Comparison of ENCODE assay signal across 8 mouse cellular contexts in genomic region chr13:22036149-22036956, GRCm38 (mm10). TPM values are rescaled to one million over a fixed set of nuclear protein-coding genes. Genes with fewer than 3 reads are reported as not detected.
DNase-seq lines count a peak whose midpoint lies in the region; ATAC-seq and TF ChIP-seq lines count a peak whose summit lies in the region.

No protein-coding gene starts in this region.

- peaks cover 19% of the 10 kb centered on the region; the same call in 1 of the 2 replicates for H3K4me1 ChIP-seq in heart, postnatal 0 days (ENCODE audit: control insufficient read depth, insufficient read depth)
- H3K4me1 ChIP-seq in G1E (ENCODE audit: insufficient read depth, low read depth, low read length) = peaks cover 36% of the 10 kb centered on the region
- H3K4me1 ChIP-seq in forebrain, embryonic 11.5 days (replicated peaks; ENCODE audit: control insufficient read depth, insufficient read depth, low read length) = peaks cover 2% of the 10 kb centered on the region; the same call in 1 of the 2 replicates
- peaks cover 62% of the 10 kb centered on the region for H3K4me1 ChIP-seq in liver, embryonic 13.5 days (replicated peaks)
- peaks cover 23% of the 10 kb centered on the region for H3K4me1 ChIP-seq in stomach, embryonic 16.5 days (ENCODE audit: control insufficient read depth, insufficient read depth, low read length)

- H3K9ac ChIP-seq in heart, postnatal 0 days (replicated peaks; ENCODE audit: low read depth, low read length) = no peak overlapping the region
- peak overlapping the region; percentile 74 for H3K9ac ChIP-seq in forebrain, embryonic 11.5 days (ENCODE audit: low read length)
- peak overlapping the region; percentile 80 for H3K9ac ChIP-seq in liver, embryonic 13.5 days
- peak overlapping the region; percentile 55 for H3K9ac ChIP-seq in stomach, embryonic 16.5 days (ENCODE audit: low read length)

- H3K9me3 ChIP-seq in heart, postnatal 0 days (replicated peaks; ENCODE audit: control insufficient read depth, low read length) = no peaks in the 10 kb centered on the region
- no peaks in the 10 kb centered on the region for H3K9me3 ChIP-seq in G1E (replicated peaks)
- no peaks in the 10 kb centered on the region for H3K9me3 ChIP-seq in forebrain, embryonic 11.5 days (ENCODE audit: control insufficient read depth, low read length)
- H3K9me3 ChIP-seq in liver, embryonic 13.5 days (replicated peaks) = no peaks in the 10 kb centered on the region
- no peaks in the 10 kb centered on the region for H3K9me3 ChIP-seq in stomach, embryonic 16.5 days (replicated peaks; ENCODE audit: control insufficient read depth, low read length)

- peak overlapping the region; percentile 55 for H3K27ac ChIP-seq in heart, postnatal 0 days (ENCODE audit: low read depth)
- peak overlapping the region; percentile 96 for H3K27ac ChIP-seq in forebrain, embryonic 11.5 days (ENCODE audit: low read depth, low read length)
- H3K27ac ChIP-seq in liver, embryonic 13.5 days = peak overlapping the region; percentile 100
- H3K27ac ChIP-seq in stomach, embryonic 16.5 days (ENCODE audit: low read length) = peak overlapping the region; percentile 74

- WGBS in heart, postnatal 0 days = 6% methylated on average over 20 of the region's 23 CpGs
- WGBS in forebrain, embryonic 11.5 days = 2% methylated on average over 17 of the region's 23 CpGs
- WGBS in liver, embryonic 13.5 days (ENCODE audit: insufficient replicate concordance) = 2% methylated on average over 16 of the region's 23 CpGs
- 3% methylated on average over 17 of the region's 23 CpGs for WGBS in stomach, embryonic 16.5 days

- H3K4me3 ChIP-seq in heart, postnatal 0 days (ENCODE audit: low read depth, low read length) = peak overlapping the region; percentile 47
- H3K4me3 ChIP-seq in G1E (ENCODE audit: low read depth, low read length) = peak overlapping the region; percentile 55; the same call in 1 of the 2 replicates
- H3K4me3 ChIP-seq in forebrain, embryonic 11.5 days (ENCODE audit: low read depth, low read length) = peak overlapping the region; percentile 37
- peak overlapping the region; percentile 55 for H3K4me3 ChIP-seq in liver, embryonic 13.5 days (replicated peaks)
- H3K4me3 ChIP-seq in stomach, embryonic 16.5 days (replicated peaks; ENCODE audit: low read length) = peak overlapping the region; percentile 38

- DNase-seq in heart, postnatal 0 days (ENCODE audit: low spot score) = no peak
- no peak for DNase-seq in heart, adult 9 months (ENCODE audit: low spot score in 2 of 2)
- DNase-seq in G1E (ENCODE audit: low spot score) = no peak
- DNase-seq in forebrain, embryonic 11.5 days (ENCODE audit: low spot score) = peak; percentile 72
- DNase-seq in liver, embryonic 13.5 days = peak; percentile 63
- no peak for DNase-seq in gastrocnemius, postnatal 14 days
- no peak for DNase-seq in cerebellum, adult 11 months

- H3K4me2 ChIP-seq in heart, postnatal 0 days (ENCODE audit: low read depth, low read length) = peak overlapping the region; percentile 54
- H3K4me2 ChIP-seq in forebrain, embryonic 11.5 days (ENCODE audit: low read depth, low read length, severe bottlenecking) = peak overlapping the region; percentile 83
- peak overlapping the region; percentile 72 for H3K4me2 ChIP-seq in liver, embryonic 13.5 days
- H3K4me2 ChIP-seq in stomach, embryonic 16.5 days (ENCODE audit: low read depth, low read length) = peak overlapping the region; percentile 70

- no peak for TF ChIP-seq EP300 in heart, postnatal 0 days (IDR thresholded peaks at IDR 0.05; ENCODE audit: low read depth)

- no peaks in the 10 kb centered on the region for H3K27me3 ChIP-seq in heart, postnatal 0 days (ENCODE audit: control insufficient read depth, insufficient read depth, low read length)
- H3K27me3 ChIP-seq in G1E (ENCODE audit: insufficient read depth, low read length) = no peaks in the 10 kb centered on the region
- H3K27me3 ChIP-seq in forebrain, embryonic 11.5 days (ENCODE audit: control insufficient read depth, insufficient read depth, low read length) = no peaks in the 10 kb centered on the region
- no peaks in the 10 kb centered on the region for H3K27me3 ChIP-seq in liver, embryonic 13.5 days
- H3K27me3 ChIP-seq in stomach, embryonic 16.5 days (ENCODE audit: control insufficient read depth, insufficient read depth, low read length) = no peaks in the 10 kb centered on the region

- intact Hi-C loops in gastrocnemius, postnatal 14 days (cut with DNase I; ENCODE audit: low total_unique reads) = loop anchor here (10.0 kb wide), 1 partner anchor 212 kb away; no protein-coding TSS in a partner anchor

- H3K36me3 ChIP-seq in heart, postnatal 0 days (replicated peaks; ENCODE audit: control insufficient read depth, insufficient read depth, low read length) = no peaks in the 10 kb centered on the region
- H3K36me3 ChIP-seq in G1E (replicated peaks) = no peaks in the 10 kb centered on the region
- no peaks in the 10 kb centered on the region for H3K36me3 ChIP-seq in forebrain, embryonic 11.5 days (ENCODE audit: control insufficient read depth, insufficient read depth, low read length)
- H3K36me3 ChIP-seq in liver, embryonic 13.5 days = no peaks in the 10 kb centered on the region
- H3K36me3 ChIP-seq in stomach, embryonic 16.5 days (ENCODE audit: control insufficient read depth, insufficient read depth, low read length) = no peaks in the 10 kb centered on the region

- peak; percentile 28 for ATAC-seq in heart, postnatal 0 days (ENCODE audit: insufficient read depth, low read depth)
- no peak for ATAC-seq in G1E (ENCODE audit: extremely low read depth, insufficient number of reproducible peaks, low FRiP score, poor library complexity, severe bottlenecking)
- peak; percentile 4; the same call in 1 of the 2 replicates for ATAC-seq in forebrain, embryonic 11.5 days (replicated peaks; ENCODE audit: low FRiP score)
- peak; percentile 4 for ATAC-seq in liver, embryonic 13.5 days (ENCODE audit: low read depth)
- no peak for ATAC-seq in stomach, embryonic 16.5 days (ENCODE audit: insufficient read depth, low FRiP score)

- no peak for TF ChIP-seq CTCF in heart, postnatal 0 days (IDR thresholded peaks at IDR 0.05; ENCODE audit: low read depth)
- no peak for TF ChIP-seq CTCF in G1E (IDR thresholded peaks at IDR 0.05; ENCODE audit: low read depth, low read length)

RNA-seq across cellular contexts. Expression of gene Hist1h2bk, which starts 0.7 kb away (rescaled TPM):
- total RNA-seq in heart, postnatal 0 days (2014; rRNA removed; ENCODE audit: low replicate concordance) = 563 and 573 TPM in 2 replicates
- polyA plus RNA-seq in heart, postnatal 0 days (2015; fragmentation: Nextera tagmentation; extraction: Ambion mirVana) = 0.34 TPM in 1 of 2 replicates, not detected in the other
- 229 and 286 TPM in 2 replicates for total RNA-seq in G1E (2014; fragmentation: Nextera tagmentation)
- 1,693 and 2,296 TPM in 2 replicates for total RNA-seq in G1E (2017)
- 11.8 and 30.4 TPM in 2 replicates for polyA plus RNA-seq in G1E (2012)
- 5.4 and 11.9 TPM in 2 replicates for polyA plus RNA-seq in forebrain, embryonic 11.5 days (2014; fragmentation: Nextera tagmentation; extraction: Ambion mirVana)
- polyA plus RNA-seq in liver, embryonic 13.5 days (2015; fragmentation: Nextera tagmentation; extraction: Ambion mirVana) = 3.5 and 3.7 TPM in 2 replicates
- polyA plus RNA-seq in stomach, embryonic 16.5 days (2015; fragmentation: Nextera tagmentation; extraction: Ambion mirVana) = 2.6 and 4.0 TPM in 2 replicates
- 10 to 100 TPM; 80.3 to 90.2 TPM for total RNA-seq in gastrocnemius, postnatal 14 days (2021)

RNA-seq across cellular contexts. Expression of gene Hist1h2ah, which starts 1.0 kb away (rescaled TPM):
- total RNA-seq in heart, postnatal 0 days (2014; rRNA removed; ENCODE audit: low replicate concordance) = 48.9 and 128 TPM in 2 replicates
- polyA plus RNA-seq in heart, postnatal 0 days (2015; fragmentation: Nextera tagmentation; extraction: Ambion mirVana) = 1.9 TPM in 1 of 2 replicates, not detected in the other
- 177 and 303 TPM in 2 replicates for total RNA-seq in G1E (2014; fragmentation: Nextera tagmentation)
- 2,043 and 4,016 TPM in 2 replicates for total RNA-seq in G1E (2017)
- polyA plus RNA-seq in G1E (2012) = 5,681 and 9,617 TPM in 2 replicates
- polyA plus RNA-seq in forebrain, embryonic 11.5 days (2014; fragmentation: Nextera tagmentation; extraction: Ambion mirVana) = 5.6 TPM in 1 of 2 replicates, not detected in the other
- polyA plus RNA-seq in liver, embryonic 13.5 days (2015; fragmentation: Nextera tagmentation; extraction: Ambion mirVana) = 3.6 and 18.3 TPM in 2 replicates
- 10.9 TPM in 1 of 2 replicates, not detected in the other for polyA plus RNA-seq in stomach, embryonic 16.5 days (2015; fragmentation: Nextera tagmentation; extraction: Ambion mirVana)
- total RNA-seq in gastrocnemius, postnatal 14 days (2021) = 10 to 100 TPM; 45.8 to 69.2 TPM

RNA-seq across cellular contexts. Expression of gene Hist1h4i, which starts 4.8 kb away (rescaled TPM):
- total RNA-seq in heart, postnatal 0 days (2014; rRNA removed; ENCODE audit: low replicate concordance) = 29.3 and 34.1 TPM in 2 replicates
- polyA plus RNA-seq in heart, postnatal 0 days (2015; fragmentation: Nextera tagmentation; extraction: Ambion mirVana) = 4.0 and 4.2 TPM in 2 replicates
- total RNA-seq in G1E (2014; fragmentation: Nextera tagmentation) (26.2 and 52.2 TPM in 2 replicates), G1E (2017) (284 and 309 TPM in 2 replicates)
- polyA plus RNA-seq in G1E (2012) = 12.6 and 17.3 TPM in 2 replicates
- polyA plus RNA-seq in forebrain, embryonic 11.5 days (2014; fragmentation: Nextera tagmentation; extraction: Ambion mirVana) = 52.1 and 59.1 TPM in 2 replicates
- polyA plus RNA-seq in liver, embryonic 13.5 days (2015; fragmentation: Nextera tagmentation; extraction: Ambion mirVana) = 38.8 and 52.6 TPM in 2 replicates
- polyA plus RNA-seq in stomach, embryonic 16.5 days (2015; fragmentation: Nextera tagmentation; extraction: Ambion mirVana) = 13.4 and 15.5 TPM in 2 replicates
- 10 to 100 TPM; 46.4 to 49.7 TPM for total RNA-seq in gastrocnemius, postnatal 14 days (2021)

RNA-seq across cellular contexts. Expression of gene Hist1h2ag, which starts 6.4 kb away (rescaled TPM):
- 658 and 1,026 TPM in 2 replicates for total RNA-seq in heart, postnatal 0 days (2014; rRNA removed; ENCODE audit: low replicate concordance)
- 7.6 and 7.9 TPM in 2 replicates for polyA plus RNA-seq in heart, postnatal 0 days (2015; fragmentation: Nextera tagmentation; extraction: Ambion mirVana)
- total RNA-seq in G1E (2014; fragmentation: Nextera tagmentation) (141 and 253 TPM in 2 replicates), G1E (2017) (901 and 1,517 TPM in 2 replicates)
- polyA plus RNA-seq in G1E (2012) = 27.9 and 53.3 TPM in 2 replicates
- polyA plus RNA-seq in forebrain, embryonic 11.5 days (2014; fragmentation: Nextera tagmentation; extraction: Ambion mirVana) = 64.5 and 67.2 TPM in 2 replicates
- 17.9 and 18.6 TPM in 2 replicates for polyA plus RNA-seq in liver, embryonic 13.5 days (2015; fragmentation: Nextera tagmentation; extraction: Ambion mirVana)
- 17.8 and 25.3 TPM in 2 replicates for polyA plus RNA-seq in stomach, embryonic 16.5 days (2015; fragmentation: Nextera tagmentation; extraction: Ambion mirVana)
- 10 to 100 TPM; 40.6 to 42.0 TPM for total RNA-seq in gastrocnemius, postnatal 14 days (2021)

RNA-seq across cellular contexts. Expression of gene Hist1h2bj, which starts 6.7 kb away (rescaled TPM):
- total RNA-seq in heart, postnatal 0 days (2014; rRNA removed; ENCODE audit: low replicate concordance) = 1,225 and 1,316 TPM in 2 replicates
- 1.7 and 3.1 TPM in 2 replicates for polyA plus RNA-seq in heart, postnatal 0 days (2015; fragmentation: Nextera tagmentation; extraction: Ambion mirVana)
- total RNA-seq in G1E (2014; fragmentation: Nextera tagmentation) = 9.0 and 49.5 TPM in 2 replicates
- total RNA-seq in G1E (2017) = 205 and 369 TPM in 2 replicates
- 10.5 and 40.6 TPM in 2 replicates for polyA plus RNA-seq in G1E (2012)
- 9.6 and 11.7 TPM in 2 replicates for polyA plus RNA-seq in forebrain, embryonic 11.5 days (2014; fragmentation: Nextera tagmentation; extraction: Ambion mirVana)
- polyA plus RNA-seq in liver, embryonic 13.5 days (2015; fragmentation: Nextera tagmentation; extraction: Ambion mirVana) = 11.6 and 16.7 TPM in 2 replicates
- polyA plus RNA-seq in stomach, embryonic 16.5 days (2015; fragmentation: Nextera tagmentation; extraction: Ambion mirVana) = 5.6 and 10.3 TPM in 2 replicates
- 10 to 100 TPM; 41.8 to 44.7 TPM for total RNA-seq in gastrocnemius, postnatal 14 days (2021)

Comparison
In these comparisons a context has a peak if more than half of its experiments do, and no peak if none do; other contexts are left out.
1. ATAC-seq: peak in heart, postnatal 0 days (single experiment), forebrain, embryonic 11.5 days (single experiment) and liver, embryonic 13.5 days (single experiment); none in G1E (single experiment) and stomach, embryonic 16.5 days (single experiment).
2. DNase-seq: peak in forebrain, embryonic 11.5 days (single experiment) and liver, embryonic 13.5 days (single experiment); none in heart, postnatal 0 days (single experiment), heart, adult 9 months (0 of 2), G1E (single experiment), gastrocnemius, postnatal 14 days (single experiment) and cerebellum, adult 11 months (single experiment).
3. RNA of gene Hist1h2ah, which starts 1.0 kb away (polyA plus RNA-seq): 5,681 to 9,617 TPM in G1E; 3.6 to 18.3 TPM in liver, embryonic 13.5 days, 10.9 TPM in stomach, embryonic 16.5 days, 5.6 TPM in forebrain, embryonic 11.5 days and 1.9 TPM in heart, postnatal 0 days; every median in the first group is over 100 times any median in the second.
4. Peak in every context shown above with its lines, with median percentiles within 50 percentile points of each other: H3K27ac ChIP-seq, H3K4me2 ChIP-seq and H3K4me3 ChIP-seq.